Mouse (Mus musculus) intestine, embryonic 14.5 days (tissue): ENCODE measurements around the gene Rasgrp2. TPM values are rescaled to one million over a fixed set of nuclear protein-coding genes. Genes with fewer than 3 reads are reported as not detected.

Experiments
- ATAC-seq: fragments of 200-750 bp; cut with Nextera tagmentation; replicated peaks from 2 replicates; pipeline ENCODE4 v1.8.0; 2017; ENCODE audit warnings: low read depth, moderate number of reproducible peaks, moderate TSS enrichment, moderate library complexity; ENCODE audit not compliant: low FRiP score, low TSS enrichment
- DNase-seq: peaks from one replicate; pipeline ENCODE4 v3.0.0-alpha.2; 2018; ENCODE audit warnings: low spot score
- H3K27ac ChIP-seq: fragments of 300-500 bp; sonication (generic); 2 replicates; pipeline ENCODE4 v1.5.1; 2014; ENCODE audit warnings: low read depth, mild to moderate bottlenecking, control low read depth
- H3K27me3 ChIP-seq: fragments of 300-500 bp; sonication (generic); replicated peaks from 2 replicates; pipeline ENCODE4 v1.6.1; 2014; ENCODE audit warnings: low read length, control low read depth; ENCODE audit not compliant: control insufficient read depth, insufficient read depth
- H3K36me3 ChIP-seq: fragments of 300-500 bp; sonication (generic); 2 replicates; pipeline ENCODE4 v1.6.1; 2014; ENCODE audit warnings: low read length, control low read depth; ENCODE audit not compliant: control insufficient read depth, insufficient read depth
- H3K4me1 ChIP-seq: fragments of 300-500 bp; sonication (generic); replicated peaks from 2 replicates; pipeline ENCODE4 v1.6.1; 2014; ENCODE audit warnings: low read length, control low read depth, mixed read lengths; ENCODE audit not compliant: control insufficient read depth, insufficient read depth
- H3K4me2 ChIP-seq: fragments of 300-500 bp; sonication (generic); 2 replicates; pipeline ENCODE4 v1.6.1; 2014; ENCODE audit warnings: low read length
- H3K4me3 ChIP-seq: fragments of 300-500 bp; sonication (generic); 2 replicates; pipeline ENCODE4 v1.5.1; 2014; ENCODE audit warnings: low read depth, low read length, control low read depth, mixed read lengths
- H3K9ac ChIP-seq: fragments of 300-500 bp; sonication (generic); 2 replicates; pipeline ENCODE4 v1.6.1; 2014; ENCODE audit warnings: mild to moderate bottlenecking, low read length
- H3K9me3 ChIP-seq: fragments of 300-500 bp; sonication (generic); 2 replicates; pipeline ENCODE4 v1.6.1; 2016; ENCODE audit warnings: low read length, control low read depth; ENCODE audit not compliant: control insufficient read depth
- WGBS: fragments of 180-500 bp; shearing (Covaris S2); extraction: QIAGEN DNeasy Blood & Tissue Kit; methylation state at CpG from one replicate; pipeline ENCODE4 v1.1.7; 2014; 5-methylcytosine and 5-hydroxymethylcytosine counted together
- polyA plus RNA-seq: library from polyadenylated mRNA; unstranded; fragments of >200 nt; fragmentation: Nextera tagmentation; extraction: Ambion mirVana; gene quantifications from 2 replicates; pipeline ENCODE4 v1.2.1, GENCODE M21; 2014

Gene Rasgrp2
- polyA plus RNA-seq, 1 experiment from 2014 or later = 31.8 TPM

DNA sequence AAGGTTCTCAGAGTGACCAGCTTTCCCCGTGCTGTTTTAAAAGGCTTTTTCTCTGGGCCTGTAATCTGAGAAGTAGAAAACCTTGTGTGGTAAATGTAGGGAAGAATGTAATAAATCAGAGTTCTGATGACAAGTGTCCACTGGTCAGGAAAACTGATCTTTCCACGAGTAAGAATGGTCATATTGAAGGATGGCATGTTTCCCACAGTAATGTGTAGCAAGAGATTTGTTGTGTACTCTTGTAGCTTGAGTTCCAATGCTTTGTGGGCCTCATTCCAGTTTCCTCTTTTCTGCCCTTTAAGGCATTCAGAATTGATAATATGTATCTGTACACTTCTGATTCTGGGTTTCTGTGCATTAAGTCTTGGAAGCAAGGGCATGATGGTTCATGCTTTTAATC, 34.3 kb upstream of the Rasgrp2 start:
- Histone ChIP-seq H3K27ac (no peak overlapping the region), H3K36me3 (peaks cover 58% of the 10 kb centered on the region), H3K4me1 (peaks cover 14% of the 10 kb centered on the region), H3K4me2 (peak overlapping the region; percentile 60), H3K27me3 (no peaks in the 10 kb centered on the region), H3K9ac (peak overlapping the region; percentile 99), H3K4me3 (peak overlapping the region; percentile 93), H3K9me3 (no peaks in the 10 kb centered on the region)
- DNase-seq (no peak), ATAC-seq (no peak)
- 1% methylated on average over 2 of the region's 2 CpGs for WGBS

DNA sequence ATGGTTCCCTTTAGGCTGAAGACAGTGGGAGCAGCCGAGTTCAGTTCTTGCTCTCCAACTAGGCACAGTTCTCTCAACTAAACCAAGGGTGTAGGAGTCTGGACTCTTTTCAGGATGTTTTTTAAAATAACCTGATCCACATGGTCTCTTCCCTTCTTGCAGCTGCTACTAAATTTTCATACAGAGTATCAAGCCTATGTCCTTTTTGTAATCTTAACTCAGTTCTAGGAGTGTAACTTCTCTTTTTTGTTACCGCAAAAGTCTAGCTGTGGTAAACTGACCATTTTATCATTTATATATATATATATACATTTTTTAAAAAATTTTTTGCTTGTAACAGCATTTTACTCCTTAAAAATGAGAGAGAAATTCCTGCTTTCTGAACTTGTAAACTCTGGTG, 29.0 kb upstream of the Rasgrp2 start:
- H3K9me3 ChIP-seq = no peaks in the 10 kb centered on the region
- H3K27ac ChIP-seq = no peak overlapping the region
- peaks cover 10% of the 10 kb centered on the region for H3K4me1 ChIP-seq
- ATAC-seq (no peak), DNase-seq (no peak)
- no peak overlapping the region for H3K4me3 ChIP-seq
- H3K9ac ChIP-seq = no peak overlapping the region
- H3K27me3 ChIP-seq = no peaks in the 10 kb centered on the region
- H3K4me2 ChIP-seq = no peak overlapping the region
- WGBS = 87% methylated on average over 2 of the region's 2 CpGs
- peaks cover 98% of the 10 kb centered on the region for H3K36me3 ChIP-seq

DNA sequence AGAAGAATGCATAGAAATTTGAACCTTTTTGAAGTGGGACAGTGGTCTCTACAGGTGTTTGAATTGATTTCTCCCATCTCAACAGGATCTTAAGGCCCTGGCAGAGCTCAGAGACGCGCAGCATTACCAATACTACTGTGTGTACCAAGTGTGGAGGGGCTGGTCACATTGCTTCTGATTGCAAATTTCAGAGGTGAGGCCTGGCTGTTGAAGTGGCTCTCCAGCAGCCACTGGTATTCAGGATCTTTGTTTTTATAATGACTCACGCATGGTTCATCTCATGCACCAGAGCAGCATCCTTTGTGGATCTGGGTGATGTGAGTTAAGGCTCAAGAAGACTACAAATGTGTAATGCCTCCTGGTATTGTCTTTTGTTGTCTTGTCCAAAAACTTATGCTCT, 26.7 kb upstream of the Rasgrp2 start:
- Histone ChIP-seq H3K27me3 (no peaks in the 10 kb centered on the region), H3K36me3 (peaks cover 100% of the 10 kb centered on the region), H3K9me3 (no peaks in the 10 kb centered on the region), H3K9ac (no peak overlapping the region), H3K4me1 (no peaks in the 10 kb centered on the region), H3K4me3 (no peak overlapping the region), H3K27ac (no peak overlapping the region), H3K4me2 (no peak overlapping the region)
- ATAC-seq (no peak), DNase-seq (no peak)
- WGBS = 95% methylated on average over 3 of the region's 3 CpGs

GRCm38 (mm10) chr19:6373539-6374400, 25.4 kb upstream of the Rasgrp2 start:
- DNase-seq (peak; percentile 91), ATAC-seq (no peak)
- Histone ChIP-seq H3K4me1 (no peaks in the 10 kb centered on the region), H3K9ac (no peak overlapping the region), H3K4me3 (no peak overlapping the region), H3K9me3 (no peaks in the 10 kb centered on the region), H3K27ac (no peak overlapping the region), H3K36me3 (peaks cover 99% of the 10 kb centered on the region), H3K27me3 (no peaks in the 10 kb centered on the region), H3K4me2 (no peak overlapping the region)
- 73% methylated on average over 12 of the region's 12 CpGs for WGBS

DNA sequence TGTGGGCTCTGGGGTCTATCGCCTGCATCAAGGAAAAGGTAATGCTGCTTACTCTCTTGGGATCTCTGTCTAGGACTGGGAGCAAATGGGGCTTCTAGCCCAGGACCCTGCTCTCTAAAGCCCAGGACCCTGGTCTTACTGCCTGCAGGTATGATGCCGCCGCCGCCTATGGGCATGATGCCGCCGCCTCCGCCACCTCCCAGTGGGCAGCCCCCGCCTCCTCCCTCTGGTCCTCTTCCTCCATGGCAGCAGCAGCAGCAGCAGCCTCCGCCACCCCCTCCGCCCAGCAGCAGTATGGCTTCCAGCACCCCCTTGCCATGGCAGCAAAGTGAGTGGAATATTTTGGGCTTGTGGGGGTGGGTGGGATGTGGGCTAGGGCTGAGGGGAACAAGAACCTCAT, 24.6 kb upstream of the Rasgrp2 start:
- H3K27ac ChIP-seq = no peak overlapping the region
- H3K4me3 ChIP-seq = no peak overlapping the region
- WGBS = 97% methylated on average over 10 of the region's 10 CpGs
- peaks cover 99% of the 10 kb centered on the region for H3K36me3 ChIP-seq
- ATAC-seq (no peak), DNase-seq (no peak)
- H3K4me2 ChIP-seq = no peak overlapping the region
- H3K9me3 ChIP-seq = no peaks in the 10 kb centered on the region
- H3K27me3 ChIP-seq = no peaks in the 10 kb centered on the region
- no peaks in the 10 kb centered on the region for H3K4me1 ChIP-seq
- no peak overlapping the region for H3K9ac ChIP-seq

DNA sequence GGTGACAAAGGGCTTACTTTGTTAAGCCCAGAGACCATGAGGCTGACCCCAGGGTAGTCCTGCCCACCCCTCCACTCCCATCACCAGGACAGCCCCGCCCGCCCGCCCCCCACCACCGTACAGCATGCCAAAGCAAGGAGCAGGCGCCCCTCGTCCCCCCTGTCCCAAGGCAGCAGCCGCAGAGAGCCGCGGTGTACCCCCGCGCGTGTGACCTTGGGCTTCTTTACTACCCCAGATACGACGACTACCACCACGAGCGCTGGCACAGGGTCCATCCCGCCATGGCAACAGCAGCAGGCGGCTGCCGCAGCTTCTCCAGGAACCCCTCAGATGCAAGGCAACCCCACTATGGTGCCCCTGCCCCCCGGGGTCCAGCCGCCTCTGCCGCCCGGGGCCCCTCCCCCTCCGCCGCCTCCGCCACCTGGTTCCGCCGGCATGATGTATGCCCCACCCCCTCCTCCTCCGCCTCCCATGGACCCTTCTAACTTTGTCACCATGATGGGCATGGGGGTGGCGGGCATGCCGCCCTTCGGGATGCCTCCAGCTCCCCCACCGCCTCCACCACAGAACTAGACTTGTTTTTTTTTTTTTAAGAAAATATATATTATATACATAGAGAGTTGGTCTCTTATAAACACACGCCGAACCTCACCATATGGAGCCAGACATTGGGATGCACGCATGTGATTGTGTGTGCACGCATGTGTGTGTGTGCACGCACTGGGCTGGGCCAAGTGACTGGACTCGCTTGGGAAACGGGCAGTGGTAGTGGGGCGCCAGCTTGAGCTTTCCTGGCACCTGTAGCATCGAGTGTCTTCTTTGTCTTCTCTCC, 23.5 kb upstream of the Rasgrp2 start:
- no peak for ATAC-seq
- no peak for DNase-seq
- no peaks in the 10 kb centered on the region for H3K4me1 ChIP-seq
- no peak overlapping the region for H3K9ac ChIP-seq
- H3K4me2 ChIP-seq = no peak overlapping the region
- no peak overlapping the region for H3K4me3 ChIP-seq
- WGBS = 94% methylated on average over 42 of the region's 42 CpGs
- no peaks in the 10 kb centered on the region for H3K9me3 ChIP-seq
- peaks cover 89% of the 10 kb centered on the region for H3K36me3 ChIP-seq
- no peak overlapping the region for H3K27ac ChIP-seq
- no peaks in the 10 kb centered on the region for H3K27me3 ChIP-seq

- no peak overlapping the region for H3K4me2 ChIP-seq
- DNase-seq = peak; percentile 83
Measured at GRCm38 (mm10) chr19:6376255-6376564, 22.9 kb upstream of the Rasgrp2 start.

GRCm38 (mm10) chr19:6376643-6377042, 22.5 kb upstream of the Rasgrp2 start:
- ATAC-seq (no peak), DNase-seq (no peak)
- WGBS = 82% methylated on average over 2 of the region's 2 CpGs
- Histone ChIP-seq H3K36me3 (peaks cover 79% of the 10 kb centered on the region), H3K4me3 (no peak overlapping the region), H3K27ac (no peak overlapping the region), H3K4me2 (no peak overlapping the region), H3K9ac (no peak overlapping the region), H3K4me1 (no peaks in the 10 kb centered on the region), H3K27me3 (no peaks in the 10 kb centered on the region), H3K9me3 (no peaks in the 10 kb centered on the region)

More at GRCm38 (mm10) chr19:6376255-6376564, 22.9 kb upstream of the Rasgrp2 start:
- Histone ChIP-seq H3K4me3 (no peak overlapping the region), H3K27ac (no peak overlapping the region), H3K36me3 (peaks cover 83% of the 10 kb centered on the region), H3K27me3 (no peaks in the 10 kb centered on the region), H3K9ac (no peak overlapping the region), H3K4me1 (no peaks in the 10 kb centered on the region), H3K9me3 (no peaks in the 10 kb centered on the region)
- ATAC-seq = no peak
- 83% methylated on average over 14 of the region's 14 CpGs for WGBS
